Mouse (Mus musculus) hindbrain, postnatal 0 days (tissue): Measurements from ENCODE around the gene Rimklb. TPM values are rescaled to one million over a fixed set of nuclear protein-coding genes. Genes with fewer than 3 reads are reported as not detected.

Experiments used
- ATAC-seq: fragments of 200-750 bp; cut with Nextera tagmentation; 2 replicates; pipeline ENCODE4 v1.8.0; 2017; ENCODE audit warnings: mild to moderate bottlenecking, moderate TSS enrichment, moderate library complexity
- DNase-seq: peaks from one replicate; pipeline ENCODE4 v3.0.0-alpha.2; 2015; ENCODE audit warnings: low spot score
- H3K27ac ChIP-seq: fragments of 300-500 bp; sonication (generic); 2 replicates; pipeline ENCODE4 v1.5.1; 2014; ENCODE audit warnings: mild to moderate bottlenecking
- H3K27me3 ChIP-seq: fragments of 300-500 bp; sonication (generic); 2 replicates; pipeline ENCODE4 v1.6.1; 2014; ENCODE audit warnings: low read length, mixed read lengths; ENCODE audit not compliant: insufficient read depth
- H3K36me3 ChIP-seq: fragments of 300-500 bp; sonication (generic); 2 replicates; pipeline ENCODE4 v1.6.1; 2014; ENCODE audit warnings: low read length, mixed read lengths; ENCODE audit not compliant: insufficient read depth
- H3K4me1 ChIP-seq: fragments of 300-500 bp; sonication (generic); 2 replicates; pipeline ENCODE4 v1.6.1; 2014; ENCODE audit warnings: antibody characterized with exemption, low read length, mixed read lengths; ENCODE audit not compliant: insufficient read depth
- H3K4me2 ChIP-seq: fragments of 300-500 bp; sonication (generic); 2 replicates; pipeline ENCODE4 v1.6.1; 2014; ENCODE audit warnings: low read depth, mild to moderate bottlenecking, low read length, moderate library complexity, mixed read lengths
- H3K4me3 ChIP-seq: fragments of 300-500 bp; sonication (generic); 2 replicates; pipeline ENCODE4 v1.5.1; 2014; ENCODE audit warnings: low read length
- H3K9ac ChIP-seq: fragments of 300-500 bp; sonication (generic); replicated peaks from 2 replicates; pipeline ENCODE4 v1.6.1; 2014; ENCODE audit warnings: mild to moderate bottlenecking, low read length, moderate library complexity, mixed read lengths
- H3K9me3 ChIP-seq: fragments of 300-500 bp; sonication (generic); 2 replicates; pipeline ENCODE4 v1.6.1; 2016; ENCODE audit warnings: low read length, mixed read lengths
- CTCF ChIP-seq: IDR thresholded peaks from 2 replicates; pipeline ENCODE4 v1.5.1; 2016; ENCODE audit warnings: antibody characterized with exemption, control low read depth, low read depth
- WGBS: fragments of 180-500 bp; shearing (Covaris S2); extraction: QIAGEN DNeasy Blood & Tissue Kit; methylation state at CpG from one replicate; pipeline ENCODE4 v1.1.7; 2014; 5-methylcytosine and 5-hydroxymethylcytosine counted together
- polyA plus RNA-seq: library from polyadenylated mRNA; unstranded; fragments of >200 nt; fragmentation: Nextera tagmentation; extraction: Ambion mirVana; gene quantifications from 2 replicates; pipeline ENCODE4 v1.2.1, GENCODE M21; 2015
- total RNA-seq: library from RNA; depleted of rRNA; stranded (reverse); fragments of >200 nt; gene quantifications from 2 replicates; pipeline ENCODE4 v1.2.3, GENCODE M21; 2014

The Rimklb gene
- total and polyA plus RNA-seq, 2 experiments from 2014 or later, result 96.6 to 97.1 TPM

DNA sequence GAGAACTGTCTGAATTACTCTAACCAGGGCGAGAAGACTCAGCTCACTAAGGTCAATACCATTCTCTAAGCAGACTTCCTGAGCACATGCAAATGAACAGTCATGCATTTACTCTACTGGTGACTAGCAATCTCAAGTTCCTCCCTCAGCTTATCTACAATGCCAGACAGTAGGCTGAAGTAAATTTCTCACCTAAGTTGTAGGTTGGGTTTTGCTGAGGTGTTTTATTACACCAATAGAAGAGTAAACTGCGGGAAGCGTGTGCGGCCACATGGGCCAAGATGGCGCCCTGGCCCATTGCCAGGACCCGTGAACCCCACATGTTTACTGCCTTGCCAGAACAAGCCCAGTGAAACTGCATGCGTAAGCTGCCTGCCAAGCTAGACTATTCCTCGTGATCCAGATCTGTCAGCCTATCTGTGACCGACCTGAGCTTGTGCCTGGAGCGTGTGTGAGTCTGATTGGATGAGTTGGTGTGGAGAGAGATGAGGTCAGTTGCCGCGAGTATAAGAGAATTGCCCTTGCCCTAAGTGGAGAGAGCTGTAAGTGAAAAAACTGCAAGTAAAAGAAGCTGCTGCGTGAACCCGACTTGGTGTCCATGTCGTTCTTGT lies 29.4 kb downstream of the Rimklb start:
- Histone ChIP-seq H3K4me1 (no peaks in the 10 kb centered on the region), H3K4me3 (no peak overlapping the region), H3K9me3 (no peaks in the 10 kb centered on the region), H3K27ac (no peak overlapping the region), H3K4me2 (no peak overlapping the region), H3K36me3 (peaks cover 35% of the 10 kb centered on the region), H3K27me3 (no peaks in the 10 kb centered on the region), H3K9ac (no peak overlapping the region)
- TF ChIP-seq CTCF, result no peak
- DNase-seq (no peak), ATAC-seq (no peak)
- 88% methylated on average over 15 of the region's 15 CpGs for WGBS

GRCm38 (mm10) chr6:122466092-122466713 lies 32.4 kb downstream of the Rimklb start:
- Histone ChIP-seq H3K4me2 (no peak overlapping the region), H3K9me3 (no peaks in the 10 kb centered on the region), H3K9ac (no peak overlapping the region), H3K27me3 (no peaks in the 10 kb centered on the region), H3K36me3 (peaks cover 39% of the 10 kb centered on the region), H3K27ac (no peak overlapping the region), H3K4me1 (no peaks in the 10 kb centered on the region), H3K4me3 (no peak overlapping the region)
- no peak for TF ChIP-seq CTCF
- ATAC-seq (peak; percentile 63; the same call in 1 of the 2 replicates), DNase-seq (peak; percentile 27)
- 27% methylated on average over 3 of the region's 3 CpGs for WGBS

GRCm38 (mm10) chr6:122458946-122459693 lies 39.4 kb downstream of the Rimklb start:
- H3K36me3 ChIP-seq, result peaks cover 36% of the 10 kb centered on the region
- no peak overlapping the region for H3K27ac ChIP-seq
- DNase-seq, result no peak
- no peaks in the 10 kb centered on the region for H3K9me3 ChIP-seq
- no peak overlapping the region for H3K4me2 ChIP-seq
- TF ChIP-seq CTCF, result no peak
- 91% methylated on average over 8 of the region's 8 CpGs for WGBS
- H3K4me1 ChIP-seq, result no peaks in the 10 kb centered on the region
- H3K27me3 ChIP-seq, result no peaks in the 10 kb centered on the region
- H3K4me3 ChIP-seq, result no peak overlapping the region
- H3K9ac ChIP-seq, result no peak overlapping the region
- ATAC-seq, result no peak

GRCm38 (mm10) chr6:122447848-122448247 lies 50.7 kb downstream of the Rimklb start:
- WGBS, result 92% methylated on average over 7 of the region's 7 CpGs
- Histone ChIP-seq H3K4me2 (no peak overlapping the region), H3K4me1 (no peaks in the 10 kb centered on the region), H3K36me3 (peaks cover 13% of the 10 kb centered on the region), H3K27me3 (no peaks in the 10 kb centered on the region), H3K9me3 (no peaks in the 10 kb centered on the region), H3K4me3 (no peak overlapping the region), H3K27ac (no peak overlapping the region), H3K9ac (no peak overlapping the region)
- no peak for ATAC-seq
- no peak for DNase-seq
- no peak for TF ChIP-seq CTCF

GRCm38 (mm10) chr6:122445215-122445614 lies 53.3 kb downstream of the Rimklb start:
- no peak overlapping the region for H3K4me2 ChIP-seq
- 66% methylated on average over 6 of the region's 6 CpGs for WGBS
- H3K4me1 ChIP-seq, result no peaks in the 10 kb centered on the region
- no peak overlapping the region for H3K9ac ChIP-seq
- DNase-seq (no peak), ATAC-seq (no peak)
- no peaks in the 10 kb centered on the region for H3K9me3 ChIP-seq
- TF ChIP-seq CTCF, result no peak
- H3K4me3 ChIP-seq, result no peak overlapping the region
- peaks cover 6% of the 10 kb centered on the region for H3K36me3 ChIP-seq
- no peaks in the 10 kb centered on the region for H3K27me3 ChIP-seq
- H3K27ac ChIP-seq, result peak overlapping the region; percentile 7; the same call in 1 of the 2 replicates

- no peak for ATAC-seq
- TF ChIP-seq CTCF, result no peak
These were observed 57.8 kb downstream of the Rimklb start for GRCm38 (mm10) chr6:122440632-122441226.

More at GRCm38 (mm10) chr6:122440632-122441226, 57.8 kb downstream of the Rimklb start:
- WGBS, result 55% methylated on average over 4 of the region's 4 CpGs
- peak; percentile 22 for DNase-seq
- Histone ChIP-seq H3K27ac (no peak overlapping the region), H3K27me3 (no peaks in the 10 kb centered on the region), H3K4me1 (no peaks in the 10 kb centered on the region), H3K9me3 (no peaks in the 10 kb centered on the region), H3K9ac (no peak overlapping the region), H3K4me2 (no peak overlapping the region), H3K4me3 (no peak overlapping the region), H3K36me3 (no peaks in the 10 kb centered on the region)
